Mouse (Mus musculus): ENCODE results near the gene Tmem8b. TPM values are rescaled to one million over a fixed set of nuclear protein-coding genes. Genes with fewer than 3 reads are reported as not detected.

The Tmem8b gene
- polyA plus RNA-seq, 1 experiment from 2014 or later, result 2.0 TPM

DNA sequence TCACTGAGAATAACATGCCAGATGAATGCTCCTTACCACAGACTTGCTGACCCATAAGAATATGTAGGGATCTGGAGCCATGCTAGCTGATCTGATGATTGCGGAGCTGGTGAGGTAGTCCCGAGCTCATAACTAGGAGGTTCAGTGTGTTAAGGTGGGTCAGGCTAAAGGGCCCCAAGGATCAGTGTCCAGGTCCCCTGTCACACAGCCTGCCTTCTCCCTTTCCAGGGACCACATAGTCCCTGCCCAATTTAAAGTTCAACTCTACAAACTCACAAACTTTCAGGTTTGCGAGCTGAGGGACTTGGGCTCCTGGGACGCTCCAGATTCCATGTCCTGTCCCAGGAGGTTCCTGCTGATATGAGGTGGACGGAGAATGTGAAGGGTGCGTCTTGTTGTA, 31.9 kb downstream of the Tmem8b start, which contains the start of gene Olfr70:
TSS of gene Olfr70 (minus strand) at position 101 of the 400 bp plus-strand sequence.
- H3K9ac ChIP-seq (ENCODE audit: low read length), result no peak within 1 kb of the TSS
- TF ChIP-seq EP300 (optimal IDR thresholded peaks at IDR 0.05) (no peak), CTCF (IDR thresholded peaks at IDR 0.05; ENCODE audit: low read depth) (no peak)
- no peak within 1 kb of the TSS for H3K4me3 ChIP-seq (ENCODE audit: low read depth, low read length)
- H3K9me3 ChIP-seq (ENCODE audit: control insufficient read depth, low read length), result no peaks in the 10 kb centered on the region
- H3K27ac ChIP-seq (replicated peaks), result no peak within 1 kb of the TSS
- H3K27me3 ChIP-seq (ENCODE audit: control insufficient read depth, insufficient read depth, low read length), result no peaks in the 10 kb centered on the region
- no peaks in the 10 kb centered on the region for H3K36me3 ChIP-seq (ENCODE audit: control insufficient read depth, insufficient read depth, low read length)
- DNase-seq (ENCODE audit: low spot score) (no peak), ATAC-seq (ENCODE audit: low FRiP score, low TSS enrichment) (no peak)
- no peaks in the 10 kb centered on the region for H3K4me1 ChIP-seq (replicated peaks; ENCODE audit: control insufficient read depth, insufficient read depth)
- H3K4me2 ChIP-seq (replicated peaks; ENCODE audit: low read depth), result no peak within 1 kb of the TSS
- WGBS, result 86% methylated on average over 6 of the region's 6 CpGs

DNA sequence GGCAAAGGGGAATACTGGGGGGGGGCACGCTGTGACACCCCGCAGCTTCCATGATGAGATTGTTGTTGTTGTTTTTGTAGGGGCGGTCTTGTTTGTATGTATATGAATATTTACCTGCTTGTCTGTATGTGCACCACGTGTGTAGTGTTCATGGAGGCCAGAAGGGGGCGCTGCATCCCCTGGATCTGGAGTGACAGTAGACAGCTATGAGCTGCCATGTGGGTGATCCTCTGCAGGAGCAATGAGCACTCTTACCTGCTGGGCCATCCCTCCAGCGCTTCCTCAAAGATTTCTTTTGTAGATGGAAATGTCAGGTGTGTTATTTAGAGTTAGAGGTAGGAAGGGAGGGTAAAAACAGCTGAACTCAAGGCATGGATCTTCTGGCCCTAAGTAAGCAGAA, 34.7 kb downstream of the Tmem8b start:
- DNase-seq (ENCODE audit: low spot score) (no peak), ATAC-seq (ENCODE audit: low FRiP score, low TSS enrichment) (no peak)
- Histone ChIP-seq H3K4me1 (replicated peaks; ENCODE audit: control insufficient read depth, insufficient read depth) (no peaks in the 10 kb centered on the region), H3K9ac (ENCODE audit: low read length) (no peak overlapping the region), H3K27me3 (ENCODE audit: control insufficient read depth, insufficient read depth, low read length) (no peaks in the 10 kb centered on the region), H3K4me3 (ENCODE audit: low read depth, low read length) (no peak overlapping the region), H3K27ac (replicated peaks) (no peak overlapping the region), H3K36me3 (ENCODE audit: control insufficient read depth, insufficient read depth, low read length) (no peaks in the 10 kb centered on the region), H3K4me2 (replicated peaks; ENCODE audit: low read depth) (no peak overlapping the region), H3K9me3 (ENCODE audit: control insufficient read depth, low read length) (no peaks in the 10 kb centered on the region)
- 73% methylated on average over 6 of the region's 6 CpGs for WGBS
- TF ChIP-seq EP300 (optimal IDR thresholded peaks at IDR 0.05) (no peak), CTCF (IDR thresholded peaks at IDR 0.05; ENCODE audit: low read depth) (peak; percentile 58)

DNA sequence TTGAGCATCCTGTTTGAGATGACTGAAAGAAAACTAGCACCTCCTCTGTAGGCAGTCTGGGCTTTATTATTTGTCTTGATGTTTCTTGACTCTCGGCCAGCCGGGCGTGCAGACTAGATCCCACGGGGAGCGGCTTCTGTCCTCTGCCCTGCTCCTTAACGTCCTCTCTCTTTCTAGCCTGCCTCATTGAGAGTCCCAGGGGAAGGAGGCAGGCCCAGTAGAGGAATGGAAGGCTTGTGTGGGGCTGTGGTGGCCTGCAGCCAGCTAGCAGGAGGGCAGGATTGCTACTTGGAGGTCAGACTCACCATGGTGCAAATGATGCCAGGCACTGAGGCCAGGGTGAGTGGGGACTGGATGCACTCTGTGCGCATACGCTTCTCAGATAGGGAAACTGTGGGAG, 35.1 kb downstream of the Tmem8b start:
- no peak overlapping the region for H3K4me2 ChIP-seq (replicated peaks; ENCODE audit: low read depth)
- peak overlapping the region; percentile 4; the same call in 1 of the 2 replicates for H3K9ac ChIP-seq (ENCODE audit: low read length)
- WGBS, result 58% methylated on average over 8 of the region's 8 CpGs
- H3K27me3 ChIP-seq (ENCODE audit: control insufficient read depth, insufficient read depth, low read length), result no peaks in the 10 kb centered on the region
- no peak for DNase-seq (ENCODE audit: low spot score)
- TF ChIP-seq EP300 (optimal IDR thresholded peaks at IDR 0.05) (no peak), CTCF (IDR thresholded peaks at IDR 0.05; ENCODE audit: low read depth) (no peak)
- no peak overlapping the region for H3K27ac ChIP-seq (replicated peaks)
- no peaks in the 10 kb centered on the region for H3K9me3 ChIP-seq (ENCODE audit: control insufficient read depth, low read length)
- no peaks in the 10 kb centered on the region for H3K36me3 ChIP-seq (ENCODE audit: control insufficient read depth, insufficient read depth, low read length)
- H3K4me1 ChIP-seq (replicated peaks; ENCODE audit: control insufficient read depth, insufficient read depth), result no peaks in the 10 kb centered on the region
- no peak overlapping the region for H3K4me3 ChIP-seq (ENCODE audit: low read depth, low read length)
- no peak for ATAC-seq (ENCODE audit: low FRiP score, low TSS enrichment)

DNA sequence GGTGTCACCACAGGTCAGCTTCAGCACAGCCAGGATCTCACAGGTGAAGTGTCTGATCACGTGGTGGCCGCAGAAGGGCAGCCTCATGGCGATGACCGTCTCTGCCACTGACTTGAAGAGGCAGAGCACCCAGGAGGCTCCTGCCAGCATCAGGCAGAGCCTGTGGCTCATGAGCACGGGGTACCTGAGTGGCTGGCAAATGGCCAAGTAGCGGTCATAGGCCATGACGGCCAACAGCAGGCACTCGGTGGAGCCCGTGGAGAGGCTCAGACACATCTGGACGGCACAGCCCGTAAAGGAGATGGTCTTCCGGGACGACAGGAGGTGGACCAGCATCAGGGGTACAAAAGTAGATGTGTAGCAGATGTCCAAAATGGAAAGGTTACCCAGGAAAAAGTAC, 37.2 kb downstream of the Tmem8b start:
- no peak for TF ChIP-seq CTCF (IDR thresholded peaks at IDR 0.05; ENCODE audit: low read depth)
- no peak for TF ChIP-seq EP300 (optimal IDR thresholded peaks at IDR 0.05)
- Histone ChIP-seq H3K36me3 (ENCODE audit: control insufficient read depth, insufficient read depth, low read length) (no peaks in the 10 kb centered on the region), H3K4me3 (ENCODE audit: low read depth, low read length) (no peak overlapping the region), H3K9ac (ENCODE audit: low read length) (no peak overlapping the region), H3K27ac (replicated peaks) (no peak overlapping the region), H3K9me3 (ENCODE audit: control insufficient read depth, low read length) (no peaks in the 10 kb centered on the region), H3K4me1 (replicated peaks; ENCODE audit: control insufficient read depth, insufficient read depth) (no peaks in the 10 kb centered on the region), H3K27me3 (ENCODE audit: control insufficient read depth, insufficient read depth, low read length) (no peaks in the 10 kb centered on the region), H3K4me2 (replicated peaks; ENCODE audit: low read depth) (no peak overlapping the region)
- no peak for ATAC-seq (ENCODE audit: low FRiP score, low TSS enrichment)
- no peak for DNase-seq (ENCODE audit: low spot score)
- WGBS, result 75% methylated on average over 13 of the region's 13 CpGs

GRCm38 (mm10) chr4:43709869-43710268, 41.1 kb downstream of the Tmem8b start, which contains the start of gene Olfr71:
Gene Olfr71 (minus strand): TSS chr4:43710255.
- no peak within 1 kb of the TSS for H3K27ac ChIP-seq (replicated peaks)
- no peak within 1 kb of the TSS for H3K9ac ChIP-seq (ENCODE audit: low read length)
- WGBS, result 44% methylated on average over 6 of the region's 6 CpGs
- DNase-seq (ENCODE audit: low spot score), result no peak
- no peaks in the 10 kb centered on the region for H3K36me3 ChIP-seq (ENCODE audit: control insufficient read depth, insufficient read depth, low read length)
- no peak within 1 kb of the TSS for H3K4me3 ChIP-seq (ENCODE audit: low read depth, low read length)
- H3K4me2 ChIP-seq (replicated peaks; ENCODE audit: low read depth), result no peak within 1 kb of the TSS
- H3K4me1 ChIP-seq (replicated peaks; ENCODE audit: control insufficient read depth, insufficient read depth), result no peaks in the 10 kb centered on the region
- H3K27me3 ChIP-seq (ENCODE audit: control insufficient read depth, insufficient read depth, low read length), result no peaks in the 10 kb centered on the region
- H3K9me3 ChIP-seq (ENCODE audit: control insufficient read depth, low read length), result no peaks in the 10 kb centered on the region
- TF ChIP-seq EP300 (optimal IDR thresholded peaks at IDR 0.05) (no peak), CTCF (IDR thresholded peaks at IDR 0.05; ENCODE audit: low read depth) (no peak)
- no peak for ATAC-seq (ENCODE audit: low FRiP score, low TSS enrichment)

- H3K9me3 ChIP-seq (ENCODE audit: control insufficient read depth, low read length), result no peaks in the 10 kb centered on the region
- H3K27ac ChIP-seq (replicated peaks), result no peak overlapping the region
- H3K9ac ChIP-seq (ENCODE audit: low read length), result no peak overlapping the region
- H3K27me3 ChIP-seq (ENCODE audit: control insufficient read depth, insufficient read depth, low read length), result no peaks in the 10 kb centered on the region
- peak; percentile 81 for DNase-seq (ENCODE audit: low spot score)
- H3K4me3 ChIP-seq (ENCODE audit: low read depth, low read length), result no peak overlapping the region
- H3K4me1 ChIP-seq (replicated peaks; ENCODE audit: control insufficient read depth, insufficient read depth), result no peaks in the 10 kb centered on the region
- no peaks in the 10 kb centered on the region for H3K36me3 ChIP-seq (ENCODE audit: control insufficient read depth, insufficient read depth, low read length)
- WGBS, result 1% methylated on average over 2 of the region's 2 CpGs
- H3K4me2 ChIP-seq (replicated peaks; ENCODE audit: low read depth), result no peak overlapping the region
- ATAC-seq (ENCODE audit: low FRiP score, low TSS enrichment), result no peak
- TF ChIP-seq CTCF (IDR thresholded peaks at IDR 0.05; ENCODE audit: low read depth), result peak; percentile 94
- no peak for TF ChIP-seq EP300 (optimal IDR thresholded peaks at IDR 0.05)
These were observed 43.0 kb downstream of the Tmem8b start for GRCm38 (mm10) chr4:43711821-43712220.

Data from stomach, postnatal 0 days (tissue).